In genomic region chr15:30285572-30286244, GRCm38 (mm10) we compare ENCODE assay signal across 9 mouse cellular contexts.
DNase-seq lines count a peak whose midpoint lies in the region; ATAC-seq lines count a peak whose summit lies in the region.
"Had no signal": no experiment of that assay in that cellular context is flagged by ENCODE, and none has a peak within 500 bp of the region (broad histone marks: within the 10 kb centered on the region; RNA-seq: fewer than 3 reads in every experiment).

No protein-coding gene starts in this region.

- no peak overlapping the region for H3K4me2 ChIP-seq in midbrain, embryonic 16.5 days (ENCODE audit: low read length)
- H3K4me2 ChIP-seq in midbrain, embryonic 11.5 days: no peak overlapping the region
- H3K4me2 ChIP-seq in intestine, embryonic 15.5 days (replicated peaks): peak overlapping the region; percentile 36
- peak overlapping the region; percentile 36 for H3K4me2 ChIP-seq in stomach, embryonic 15.5 days

- H3K9ac ChIP-seq in midbrain, embryonic 16.5 days (ENCODE audit: low read depth, low read length): no peak overlapping the region
- H3K9ac ChIP-seq in midbrain, embryonic 11.5 days (ENCODE audit: low read length): no peak overlapping the region
- no peak overlapping the region for H3K9ac ChIP-seq in intestine, embryonic 15.5 days
- no peak overlapping the region for H3K9ac ChIP-seq in stomach, embryonic 15.5 days

- peak; percentile 59 for ATAC-seq in frontal cortex, adult (ENCODE audit: low TSS enrichment)
- ATAC-seq in midbrain, embryonic 16.5 days: peak; percentile 32; the same call in 1 of the 2 replicates
- ATAC-seq in midbrain, embryonic 11.5 days (ENCODE audit: low FRiP score): no peak
- ATAC-seq in intestine, embryonic 15.5 days: no peak
- ATAC-seq in stomach, embryonic 15.5 days (ENCODE audit: insufficient read depth, low FRiP score, low read depth): no peak

- H3K4me3 ChIP-seq in midbrain, embryonic 16.5 days (ENCODE audit: low read depth, low read length): no peak overlapping the region
- no peak overlapping the region for H3K4me3 ChIP-seq in midbrain, embryonic 11.5 days (ENCODE audit: low read depth, low read length)
- H3K4me3 ChIP-seq in intestine, embryonic 15.5 days (replicated peaks): no peak overlapping the region
- no peak overlapping the region for H3K4me3 ChIP-seq in stomach, embryonic 15.5 days (replicated peaks)

- DNase-seq in frontal cortex, postnatal 25 days (ENCODE audit: low spot score in 2 of 2): no peak
- DNase-seq in midbrain, embryonic 11.5 days (ENCODE audit: low spot score, missing footprints): no peak
- DNase-seq in gastrocnemius, postnatal 4 days (ENCODE audit: low spot score in 2 of 2): no peak
- DNase-seq in MN1 (ENCODE audit: low spot score): no peak
- DNase-seq: midbrain, embryonic 14.5 days had no signal

- no peaks in the 10 kb centered on the region for H3K4me1 ChIP-seq in midbrain, embryonic 16.5 days (ENCODE audit: control insufficient read depth, insufficient read depth, low read length)
- no peaks in the 10 kb centered on the region for H3K4me1 ChIP-seq in midbrain, embryonic 11.5 days (ENCODE audit: control insufficient read depth, insufficient read depth, low read length)
- no peaks in the 10 kb centered on the region for H3K4me1 ChIP-seq in intestine, embryonic 15.5 days (replicated peaks)
- no peaks in the 10 kb centered on the region for H3K4me1 ChIP-seq in stomach, embryonic 15.5 days

- no peaks in the 10 kb centered on the region for H3K9me3 ChIP-seq in midbrain, embryonic 16.5 days (replicated peaks; ENCODE audit: control insufficient read depth, low read length, poor library complexity, severe bottlenecking)
- no peaks in the 10 kb centered on the region for H3K9me3 ChIP-seq in midbrain, embryonic 11.5 days (ENCODE audit: control insufficient read depth, low read length)
- H3K9me3 ChIP-seq in intestine, embryonic 15.5 days: no peaks in the 10 kb centered on the region
- no peaks in the 10 kb centered on the region for H3K9me3 ChIP-seq in stomach, embryonic 15.5 days

- H3K27ac ChIP-seq in midbrain, embryonic 16.5 days (ENCODE audit: low read length): no peak overlapping the region
- no peak overlapping the region for H3K27ac ChIP-seq in midbrain, embryonic 11.5 days (ENCODE audit: low read depth, low read length)
- H3K27ac ChIP-seq in intestine, embryonic 15.5 days: no peak overlapping the region
- no peak overlapping the region for H3K27ac ChIP-seq in stomach, embryonic 15.5 days

- H3K27me3 ChIP-seq in midbrain, embryonic 16.5 days (ENCODE audit: control insufficient read depth, insufficient read depth, low read depth, low read length): no peaks in the 10 kb centered on the region
- no peaks in the 10 kb centered on the region for H3K27me3 ChIP-seq in midbrain, embryonic 11.5 days (ENCODE audit: control insufficient read depth, insufficient read depth, low read length)
- H3K27me3 ChIP-seq in intestine, embryonic 15.5 days (replicated peaks): no peaks in the 10 kb centered on the region
- no peaks in the 10 kb centered on the region for H3K27me3 ChIP-seq in stomach, embryonic 15.5 days (replicated peaks)

- 86% methylated on average over 15 of the region's 15 CpGs for WGBS in midbrain, embryonic 16.5 days
- 89% methylated on average over 15 of the region's 15 CpGs for WGBS in midbrain, embryonic 11.5 days
- WGBS in intestine, embryonic 15.5 days: 43% methylated on average over 15 of the region's 15 CpGs
- WGBS in stomach, embryonic 15.5 days: 43% methylated on average over 15 of the region's 15 CpGs

- no peaks in the 10 kb centered on the region for H3K36me3 ChIP-seq in midbrain, embryonic 16.5 days (ENCODE audit: control insufficient read depth, insufficient read depth, low read length)
- H3K36me3 ChIP-seq in midbrain, embryonic 11.5 days (ENCODE audit: control insufficient read depth, insufficient read depth, low read length): no peaks in the 10 kb centered on the region
- H3K36me3 ChIP-seq in intestine, embryonic 15.5 days: no peaks in the 10 kb centered on the region
- no peaks in the 10 kb centered on the region for H3K36me3 ChIP-seq in stomach, embryonic 15.5 days

Comparison
In these comparisons a context has a peak if more than half of its experiments do, and no peak if none do; other contexts are left out.
1. ATAC-seq: peak in frontal cortex, adult (single experiment) and midbrain, embryonic 16.5 days (single experiment); none in midbrain, embryonic 11.5 days (single experiment), intestine, embryonic 15.5 days (single experiment) and stomach, embryonic 15.5 days (single experiment).
2. H3K4me2 ChIP-seq: peak in intestine, embryonic 15.5 days (single experiment) and stomach, embryonic 15.5 days (single experiment); none in midbrain, embryonic 16.5 days (single experiment) and midbrain, embryonic 11.5 days (single experiment).